Mouse (Mus musculus) kidney, embryonic 15.5 days (tissue): ENCODE measurements around the gene BC067074. TPM values are rescaled to one million over a fixed set of nuclear protein-coding genes. Genes with fewer than 3 reads are reported as not detected.

Source experiments
- ATAC-seq: fragments of 200-750 bp; cut with Nextera tagmentation; replicated peaks from 2 replicates; pipeline ENCODE4 v1.8.0; 2017; ENCODE audit warnings: moderate TSS enrichment; ENCODE audit not compliant: low FRiP score
- H3K27ac ChIP-seq: fragments of 300-500 bp; sonication (generic); 2 replicates; pipeline ENCODE4 v1.5.1; 2015; ENCODE audit warnings: mild to moderate bottlenecking, inconsistent platforms
- H3K27me3 ChIP-seq: fragments of 300-500 bp; sonication (generic); 2 replicates; pipeline ENCODE4 v1.6.1; 2015; ENCODE audit warnings: inconsistent platforms
- H3K36me3 ChIP-seq: fragments of 300-500 bp; sonication (generic); 2 replicates; pipeline ENCODE4 v1.6.1; 2015; ENCODE audit warnings: inconsistent platforms
- H3K4me1 ChIP-seq: fragments of 300-500 bp; sonication (generic); 2 replicates; pipeline ENCODE4 v1.6.1; 2015; ENCODE audit warnings: inconsistent platforms
- H3K4me2 ChIP-seq: fragments of 300-500 bp; sonication (generic); 2 replicates; pipeline ENCODE4 v1.6.1; 2015; ENCODE audit warnings: moderate library complexity, mild to moderate bottlenecking, inconsistent platforms
- H3K4me3 ChIP-seq: fragments of 300-500 bp; sonication (generic); replicated peaks from 2 replicates; pipeline ENCODE4 v1.5.1; 2015; ENCODE audit warnings: mild to moderate bottlenecking, inconsistent platforms
- H3K9ac ChIP-seq: fragments of 300-500 bp; sonication (generic); 2 replicates; pipeline ENCODE4 v1.6.1; 2015; ENCODE audit warnings: mild to moderate bottlenecking, inconsistent platforms
- H3K9me3 ChIP-seq: fragments of 300-500 bp; sonication (generic); replicated peaks from 2 replicates; pipeline ENCODE4 v1.6.1; 2016; ENCODE audit warnings: inconsistent platforms
- WGBS: fragments of 180-500 bp; shearing (Covaris S2); methylation state at CpG from one replicate; pipeline ENCODE4 v1.1.7; 2015; ENCODE audit warnings: mixed read lengths; 5-methylcytosine and 5-hydroxymethylcytosine counted together
- polyA plus RNA-seq: library from polyadenylated mRNA; unstranded; fragments of >200 nt; fragmentation: Nextera tagmentation; extraction: Ambion mirVana; gene quantifications from 2 replicates; pipeline ENCODE4 v1.2.1, GENCODE M21; 2015

BC067074 gene
- polyA plus RNA-seq, 1 experiment from 2014 or later = 5.2 TPM

DNA sequence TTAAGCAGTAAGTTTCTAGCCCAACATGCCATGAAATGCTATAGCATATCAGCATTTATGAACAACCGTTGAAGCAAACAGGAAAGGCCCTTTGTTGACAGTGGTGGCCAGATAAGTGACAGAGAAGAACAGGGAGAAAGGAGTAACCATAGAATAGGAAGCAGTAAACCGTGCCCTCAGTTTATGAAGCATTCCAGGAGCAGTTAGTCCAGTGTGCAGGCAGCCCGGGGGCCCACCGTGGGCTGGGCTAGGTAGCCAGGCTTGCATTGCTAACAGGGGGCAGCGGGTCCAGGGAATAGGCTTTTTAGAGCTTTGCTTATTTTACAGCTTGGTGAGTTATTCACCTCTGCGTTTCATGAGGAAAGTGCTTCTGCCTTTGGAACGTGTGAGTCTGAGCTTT lies 39.3 kb downstream of the BC067074 start:
- WGBS = 21% methylated on average over 7 of the region's 7 CpGs
- ATAC-seq = peak; percentile 74
- H3K9me3 ChIP-seq = 0 out of 2 replicates have a peak, but pooled peaks cover 3% of the 10 kb centered on the region

GRCm38 (mm10) chr13:113333374-113333773 lies 40.4 kb downstream of the BC067074 start:
- H3K9ac ChIP-seq = no peak overlapping the region
- H3K9me3 ChIP-seq = 0 out of 2 replicates have a peak, but pooled peaks cover 3% of the 10 kb centered on the region
- H3K4me2 ChIP-seq = no peak overlapping the region
- ATAC-seq = no peak
- no peak overlapping the region for H3K27ac ChIP-seq
- 86% methylated on average over 6 of the region's 6 CpGs for WGBS
- peaks cover 25% of the 10 kb centered on the region for H3K4me1 ChIP-seq
- no peaks in the 10 kb centered on the region for H3K27me3 ChIP-seq
- H3K36me3 ChIP-seq = peaks cover 4% of the 10 kb centered on the region
- no peak overlapping the region for H3K4me3 ChIP-seq

More for the DNA sequence above, 39.3 kb downstream of the BC067074 start:
- Histone ChIP-seq H3K4me1 (peaks cover 18% of the 10 kb centered on the region), H3K4me2 (no peak overlapping the region), H3K36me3 (peaks cover 4% of the 10 kb centered on the region), H3K27me3 (no peaks in the 10 kb centered on the region), H3K9ac (no peak overlapping the region), H3K27ac (peak overlapping the region; percentile 71), H3K4me3 (no peak overlapping the region)

DNA sequence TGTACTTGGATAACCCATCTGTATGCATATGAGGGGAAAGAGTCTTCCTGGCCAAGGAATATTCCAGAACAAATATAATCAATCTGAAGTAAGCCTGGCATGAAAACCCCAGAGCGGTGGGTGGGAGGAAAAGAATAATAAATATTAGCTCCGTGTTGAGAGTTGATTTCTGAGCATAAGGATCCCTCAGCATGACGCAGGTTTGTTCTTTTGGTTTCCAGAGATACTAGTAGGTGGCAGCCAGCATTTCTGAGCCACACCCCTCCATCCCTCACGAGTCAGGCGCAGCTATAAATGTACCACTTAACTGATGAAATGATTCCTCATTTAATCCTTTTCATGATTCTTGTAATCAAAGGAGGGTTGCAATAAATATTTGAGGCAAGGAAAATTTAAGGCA lies 41.0 kb downstream of the BC067074 start:
- no peaks in the 10 kb centered on the region for H3K27me3 ChIP-seq
- peaks cover 4% of the 10 kb centered on the region for H3K36me3 ChIP-seq
- no peak for ATAC-seq
- no peak overlapping the region for H3K4me2 ChIP-seq
- 70% methylated on average over 5 of the region's 5 CpGs for WGBS
- no peak overlapping the region for H3K9ac ChIP-seq
- H3K4me3 ChIP-seq = no peak overlapping the region
- H3K4me1 ChIP-seq = peaks cover 25% of the 10 kb centered on the region
- no peak overlapping the region for H3K27ac ChIP-seq
- 0 out of 2 replicates have a peak, but pooled peaks cover 3% of the 10 kb centered on the region for H3K9me3 ChIP-seq

GRCm38 (mm10) chr13:113334773-113335172 lies 41.8 kb downstream of the BC067074 start:
- no peak overlapping the region for H3K9ac ChIP-seq
- no peak overlapping the region for H3K4me3 ChIP-seq
- ATAC-seq = no peak

GRCm38 (mm10) chr13:113337223-113337858 lies 44.4 kb downstream of the BC067074 start:
- no peak overlapping the region for H3K9ac ChIP-seq
- H3K36me3 ChIP-seq = no peaks in the 10 kb centered on the region
- H3K4me1 ChIP-seq = peaks cover 20% of the 10 kb centered on the region
- H3K9me3 ChIP-seq = no peaks in the 10 kb centered on the region
- H3K4me2 ChIP-seq = no peak overlapping the region
- H3K27me3 ChIP-seq = no peaks in the 10 kb centered on the region
- no peak overlapping the region for H3K27ac ChIP-seq
- H3K4me3 ChIP-seq = no peak overlapping the region
- peak; percentile 59 for ATAC-seq
- 50% methylated on average over 6 of the region's 6 CpGs for WGBS

More at GRCm38 (mm10) chr13:113334773-113335172, 41.8 kb downstream of the BC067074 start:
- Histone ChIP-seq H3K9me3 (0 out of 2 replicates have a peak, but pooled peaks cover 3% of the 10 kb centered on the region), H3K4me1 (peaks cover 25% of the 10 kb centered on the region), H3K36me3 (peaks cover 4% of the 10 kb centered on the region), H3K27me3 (no peaks in the 10 kb centered on the region), H3K27ac (no peak overlapping the region), H3K4me2 (no peak overlapping the region)
- WGBS = 44% methylated on average over 4 of the region's 4 CpGs

GRCm38 (mm10) chr13:113340644-113341043 lies 47.7 kb downstream of the BC067074 start:
- H3K36me3 ChIP-seq = no peaks in the 10 kb centered on the region
- H3K27ac ChIP-seq = no peak overlapping the region
- H3K4me2 ChIP-seq = no peak overlapping the region
- H3K27me3 ChIP-seq = no peaks in the 10 kb centered on the region
- no peak overlapping the region for H3K9ac ChIP-seq
- peaks cover 12% of the 10 kb centered on the region; the same call in 1 of the 2 replicates for H3K4me1 ChIP-seq
- WGBS = 62% methylated on average over 2 of the region's 2 CpGs
- no peak for ATAC-seq
- H3K9me3 ChIP-seq = no peaks in the 10 kb centered on the region
- no peak overlapping the region for H3K4me3 ChIP-seq

DNA sequence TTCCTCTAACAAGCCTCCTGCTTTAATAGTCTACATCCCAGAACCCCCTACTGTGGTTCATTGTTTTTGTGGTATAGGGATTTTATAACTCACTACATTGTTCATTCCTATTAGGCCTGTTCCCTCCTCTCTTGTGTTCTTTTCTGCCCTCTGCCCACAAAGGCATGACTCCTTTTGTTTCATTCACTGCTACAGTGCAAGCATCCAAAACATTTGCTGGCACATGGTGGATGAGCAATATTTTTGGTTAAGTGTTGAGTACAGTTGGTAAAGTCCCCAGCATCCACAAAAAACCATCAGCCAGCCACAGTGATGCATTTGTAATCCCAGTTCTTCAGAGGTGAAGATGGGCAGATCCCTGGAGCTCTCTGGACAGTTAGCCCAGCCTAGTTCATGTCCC lies 48.2 kb downstream of the BC067074 start:
- Histone ChIP-seq H3K4me3 (no peak overlapping the region), H3K27me3 (no peaks in the 10 kb centered on the region), H3K4me2 (no peak overlapping the region), H3K36me3 (no peaks in the 10 kb centered on the region), H3K9ac (no peak overlapping the region), H3K27ac (no peak overlapping the region), H3K4me1 (peaks cover 12% of the 10 kb centered on the region; the same call in 1 of the 2 replicates), H3K9me3 (no peaks in the 10 kb centered on the region)
- no peak for ATAC-seq

GRCm38 (mm10) chr13:113342355-113342919 lies 49.5 kb downstream of the BC067074 start:
- Histone ChIP-seq H3K36me3 (no peaks in the 10 kb centered on the region), H3K4me3 (no peak overlapping the region), H3K4me1 (0 out of 2 replicates have a peak, but pooled peaks cover 5% of the 10 kb centered on the region), H3K27ac (no peak overlapping the region), H3K4me2 (no peak overlapping the region), H3K9ac (no peak overlapping the region), H3K27me3 (no peaks in the 10 kb centered on the region), H3K9me3 (no peaks in the 10 kb centered on the region)
- no peak for ATAC-seq
- 70% methylated on average over 10 of the region's 10 CpGs for WGBS

DNA sequence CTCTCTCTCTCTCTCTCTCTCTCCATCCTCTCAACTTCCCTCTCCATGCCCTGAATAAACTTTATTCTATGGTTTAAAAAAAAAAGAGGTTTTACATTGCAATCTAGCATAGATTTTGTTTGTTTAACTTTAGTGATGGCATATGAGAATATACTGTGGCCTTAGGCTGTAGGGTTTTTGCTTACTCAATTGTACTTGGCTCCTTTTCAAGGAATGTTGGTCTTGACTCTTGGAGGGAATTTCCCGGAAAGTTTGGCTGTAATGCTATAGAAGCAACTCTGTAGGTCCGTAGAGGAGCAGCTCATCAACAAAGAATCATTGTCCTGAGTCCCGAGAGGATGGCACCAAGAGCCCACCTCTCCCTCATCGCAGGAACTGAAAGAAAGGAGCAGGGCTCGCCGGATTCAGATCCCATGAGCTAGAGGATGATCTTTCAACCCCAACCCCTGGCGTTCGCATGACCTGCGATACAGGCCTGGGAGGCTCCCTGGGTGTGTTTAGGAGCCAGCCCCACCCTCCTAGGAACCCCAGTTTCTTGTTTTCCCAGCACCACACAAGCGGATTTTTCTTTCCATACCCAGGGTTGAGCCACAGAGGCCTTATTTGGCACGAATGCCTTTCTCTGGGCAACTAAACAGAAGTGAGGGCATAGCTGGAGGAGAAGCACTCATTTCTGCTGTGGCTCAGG lies 57.9 kb downstream of the BC067074 start:
- Histone ChIP-seq H3K27me3 (no peaks in the 10 kb centered on the region), H3K4me2 (no peak overlapping the region), H3K9me3 (no peaks in the 10 kb centered on the region), H3K27ac (0 out of 2 replicates have a peak overlapping the region, but pooled peaks have one; percentile 16), H3K4me3 (no peak overlapping the region), H3K4me1 (peaks cover 11% of the 10 kb centered on the region), H3K9ac (no peak overlapping the region), H3K36me3 (no peaks in the 10 kb centered on the region)
- no peak for ATAC-seq
- 70% methylated on average over 11 of the region's 11 CpGs for WGBS

DNA sequence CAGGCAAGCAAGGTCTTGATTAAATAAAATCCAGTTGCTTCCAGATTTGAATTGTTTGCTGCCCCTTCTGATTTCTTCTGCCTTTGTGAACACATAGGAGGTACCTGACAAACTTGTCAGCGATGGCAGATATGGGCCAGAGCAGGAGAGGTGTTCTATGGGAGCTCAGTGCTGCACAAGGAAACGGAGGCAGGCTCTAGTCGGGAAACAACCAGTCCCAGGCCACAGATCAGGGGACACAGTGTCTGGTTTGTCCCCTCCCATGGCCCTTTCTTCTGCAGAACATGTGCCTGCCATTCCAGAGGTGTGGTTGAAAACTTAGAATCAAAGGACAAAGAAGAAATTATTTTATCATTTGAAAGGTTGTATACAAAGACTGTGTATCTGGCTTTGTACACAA lies 60.6 kb downstream of the BC067074 start:
- no peak for ATAC-seq
- WGBS = 87% methylated on average over 3 of the region's 3 CpGs

DNA sequence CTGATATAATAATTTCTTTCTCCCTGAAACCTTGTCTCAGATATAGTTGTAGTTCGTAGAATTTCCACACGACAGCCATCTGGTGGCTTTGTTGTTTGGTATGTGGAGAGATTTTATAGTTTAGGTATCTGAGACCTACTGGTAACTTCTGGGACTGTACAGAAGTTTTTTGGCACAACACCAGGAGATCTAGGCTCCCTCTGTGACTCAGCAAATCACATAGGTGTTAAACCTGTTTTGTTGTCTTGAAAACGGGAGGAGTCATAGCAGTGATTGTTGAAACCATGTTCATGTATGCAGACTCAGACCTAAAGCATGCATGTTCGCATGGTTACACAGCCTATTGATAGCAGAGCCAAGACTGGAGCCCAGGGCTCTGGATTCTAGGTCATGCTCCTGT lies 61.0 kb downstream of the BC067074 start:
- WGBS = 83% methylated on average over 4 of the region's 4 CpGs
- no peaks in the 10 kb centered on the region for H3K9me3 ChIP-seq

More for the DNA sequence above, 60.6 kb downstream of the BC067074 start:
- Histone ChIP-seq H3K9me3 (no peaks in the 10 kb centered on the region), H3K36me3 (no peaks in the 10 kb centered on the region), H3K4me1 (peaks cover 20% of the 10 kb centered on the region), H3K27me3 (no peaks in the 10 kb centered on the region), H3K4me3 (no peak overlapping the region), H3K9ac (no peak overlapping the region), H3K27ac (no peak overlapping the region), H3K4me2 (no peak overlapping the region)

DNA sequence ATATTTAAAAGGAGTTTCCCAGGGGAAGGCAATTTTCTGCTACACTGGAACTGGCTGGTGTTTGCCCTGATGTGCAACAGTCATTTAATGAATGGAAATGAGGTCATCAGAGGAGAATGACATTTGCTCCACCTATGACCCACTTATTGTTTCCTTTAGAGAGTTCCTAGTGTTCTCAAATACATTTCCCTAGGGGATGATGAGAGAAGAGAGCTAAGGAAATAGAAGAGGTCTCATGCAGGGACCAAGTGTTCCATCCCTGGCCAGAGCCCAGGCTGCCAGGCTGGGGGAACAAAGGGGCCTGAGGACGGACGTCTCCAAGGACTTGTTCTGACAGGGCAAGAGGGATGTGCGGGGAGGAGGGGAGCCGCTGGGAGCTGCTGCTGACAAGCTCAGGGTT lies 62.1 kb downstream of the BC067074 start:
- no peak overlapping the region for H3K27ac ChIP-seq
- 38% methylated on average over 4 of the region's 4 CpGs for WGBS
- H3K4me1 ChIP-seq = peaks cover 20% of the 10 kb centered on the region
- H3K9ac ChIP-seq = no peak overlapping the region
- ATAC-seq = no peak
- no peaks in the 10 kb centered on the region for H3K27me3 ChIP-seq
- no peaks in the 10 kb centered on the region for H3K9me3 ChIP-seq
- no peak overlapping the region for H3K4me2 ChIP-seq
- no peaks in the 10 kb centered on the region for H3K36me3 ChIP-seq
- H3K4me3 ChIP-seq = no peak overlapping the region

More for the DNA sequence above, 61.0 kb downstream of the BC067074 start:
- H3K4me3 ChIP-seq = no peak overlapping the region
- no peak overlapping the region for H3K27ac ChIP-seq
- peaks cover 20% of the 10 kb centered on the region for H3K4me1 ChIP-seq
- H3K9ac ChIP-seq = no peak overlapping the region
- no peak for ATAC-seq
- no peak overlapping the region for H3K4me2 ChIP-seq
- no peaks in the 10 kb centered on the region for H3K36me3 ChIP-seq
- no peaks in the 10 kb centered on the region for H3K27me3 ChIP-seq
